Comparison of ENCODE assay signal across 20 mouse cellular contexts in the genomic region with DNA sequence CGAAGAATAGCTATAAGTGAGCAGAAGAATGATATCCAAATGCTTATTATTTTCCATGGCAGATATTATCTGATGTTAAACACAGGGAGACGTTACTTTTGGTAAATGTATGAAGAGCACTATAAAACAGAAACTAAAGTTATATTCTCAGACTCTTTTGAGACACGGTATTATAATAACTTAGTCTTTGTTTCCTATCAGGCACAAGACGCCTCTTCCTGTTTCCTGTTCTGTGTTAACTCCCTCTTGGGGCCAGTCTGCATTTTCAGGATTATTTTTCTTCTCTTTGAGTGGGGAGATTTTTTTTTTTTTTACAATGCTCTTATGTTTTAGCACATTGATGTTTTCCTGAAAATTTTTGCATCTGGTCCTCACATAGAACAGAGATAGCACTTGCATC.
DNase-seq lines count a peak whose midpoint lies in the region; ATAC-seq and TF ChIP-seq lines count a peak whose summit lies in the region.
"Had no signal": no experiment of that assay in that cellular context is flagged by ENCODE, and none has a peak within 500 bp of the region (broad histone marks: within the 10 kb centered on the region; RNA-seq: fewer than 3 reads in every experiment).

No protein-coding gene starts in this region.

- no peaks in the 10 kb centered on the region for H3K9me3 ChIP-seq in heart, embryonic 13.5 days
- H3K9me3 ChIP-seq: embryonic facial prominence, embryonic 13.5 days; kidney, embryonic 15.5 days; midbrain, embryonic 12.5 days had no signal

- intact Hi-C loops in heart, postnatal 25 days (cut with DNase I), result loop anchor here (10.0 kb wide), 1 partner anchor 411 kb away; no protein-coding TSS in a partner anchor

- DNase-seq in heart, postnatal 25 days (ENCODE audit: low spot score), result no peak
- DNase-seq in lung, adult 2 months, result no peak
- no peak for DNase-seq in lung, postnatal 10 days
- no peak for DNase-seq in spleen, postnatal 4 days (ENCODE audit: low spot score in 2 of 2)
- DNase-seq: adrenal gland, postnatal 10 days; cerebellum, adult 9-11 months; heart, postnatal 36 days; right cerebral cortex, postnatal 4 days; thymus, postnatal 25 days had no signal

- ATAC-seq in heart, embryonic 13.5 days (ENCODE audit: extremely low read depth, insufficient number of reproducible peaks, low FRiP score, low TSS enrichment), result no peak
- peak; percentile 50 for ATAC-seq in CD4-positive, CD25-positive, alpha-beta regulatory T cell, adult 4 months
- ATAC-seq in common myeloid progenitor, adult 5-6 weeks (replicated peaks; ENCODE audit: low read depth, poor library complexity, severe bottlenecking), result peak; percentile 50
- ATAC-seq: forebrain, embryonic 16.5 days; hindbrain, embryonic 16.5 days; Patski had no signal

- no peak overlapping the region for H3K4me2 ChIP-seq in heart, embryonic 13.5 days
- H3K4me2 ChIP-seq: embryonic facial prominence, embryonic 13.5 days; kidney, embryonic 15.5 days; liver, embryonic 11.5 days; midbrain, embryonic 12.5 days had no signal

- H3K27ac ChIP-seq in heart, embryonic 13.5 days (replicated peaks), result peak overlapping the region; percentile 39; the same call in 1 of the 2 replicates
- H3K27ac ChIP-seq: embryonic facial prominence, embryonic 13.5 days; kidney, embryonic 15.5 days; macrophage; midbrain, embryonic 12.5 days had no signal

- H3K9ac ChIP-seq in heart, embryonic 13.5 days, result no peak overlapping the region
- H3K9ac ChIP-seq: embryonic facial prominence, embryonic 13.5 days; kidney, embryonic 15.5 days; midbrain, embryonic 12.5 days had no signal

- no peak for TF ChIP-seq CTCF in lung, adult 2 months (IDR thresholded peaks at IDR 0.05; ENCODE audit: insufficient read depth, low read length)

- 59% methylated on average over 4 of the region's 4 CpGs for WGBS in heart, embryonic 13.5 days
- WGBS in lung, adult 2 months, result 29% methylated on average over 4 of the region's 4 CpGs

- no peaks in the 10 kb centered on the region for H3K36me3 ChIP-seq in heart, embryonic 13.5 days
- H3K36me3 ChIP-seq: midbrain, embryonic 12.5 days had no signal

- H3K4me3 ChIP-seq in heart, embryonic 13.5 days, result no peak overlapping the region
- H3K4me3 ChIP-seq in lung, adult 2 months (replicated peaks; ENCODE audit: extremely low read depth, low read depth, low read length), result peak overlapping the region; percentile 20
- H3K4me3 ChIP-seq: embryonic facial prominence, embryonic 13.5 days; kidney, embryonic 15.5 days; midbrain, embryonic 12.5 days had no signal

- TF ChIP-seq POLR2A in lung, adult 2 months (IDR thresholded peaks at IDR 0.05; ENCODE audit: borderline replicate concordance, extremely low read depth, low read depth, low read length), result no peak

- H3K27me3 ChIP-seq in heart, embryonic 13.5 days (replicated peaks), result no peaks in the 10 kb centered on the region
- H3K27me3 ChIP-seq: embryonic facial prominence, embryonic 13.5 days; kidney, embryonic 15.5 days; midbrain, embryonic 12.5 days; Patski had no signal

- H3K4me1 ChIP-seq in heart, embryonic 13.5 days, result peaks cover 8% of the 10 kb centered on the region; the same call in 1 of the 2 replicates
- H3K4me1 ChIP-seq in lung, adult 2 months (ENCODE audit: control insufficient read depth, insufficient read depth, low read length), result no peaks in the 10 kb centered on the region
- H3K4me1 ChIP-seq: embryonic facial prominence, embryonic 13.5 days; kidney, embryonic 15.5 days; midbrain, embryonic 12.5 days had no signal
